Mouse (Mus musculus) heart, postnatal 0 days (tissue): ENCODE data around the gene Smim5.

Experiments
- CTCF ChIP-seq: IDR thresholded peaks from 2 replicates; pipeline ENCODE4 v1.5.1; 2016; ENCODE audit warnings: antibody characterized with exemption, control low read depth, low read depth
- EP300 ChIP-seq: IDR thresholded peaks from 2 replicates; pipeline ENCODE4 v1.6.1; 2016; ENCODE audit warnings: antibody characterized with exemption, low read depth

- TF ChIP-seq CTCF = no peak
- TF ChIP-seq EP300 = no peak
These were observed 4.6 kb downstream of the Smim5 start for GRCm38 (mm10) chr11:115904231-115904955.
